ENCODE assay signal across 8 mouse cellular contexts in genomic region chr5:36575227-36575626, GRCm38 (mm10). TPM values are rescaled to one million over a fixed set of nuclear protein-coding genes. Genes with fewer than 3 reads are reported as not detected.
DNase-seq lines count a peak whose midpoint lies in the region; ATAC-seq and TF ChIP-seq lines count a peak whose summit lies in the region.

No protein-coding gene starts in this region.

- H3K27ac ChIP-seq in embryonic facial prominence, embryonic 15.5 days (replicated peaks): peak overlapping the region; percentile 68; the same call in 1 of the 2 replicates
- H3K27ac ChIP-seq in embryonic facial prominence, embryonic 10.5 days (replicated peaks): no peak overlapping the region
- H3K27ac ChIP-seq in heart, postnatal 0 days (ENCODE audit: low read depth): peak overlapping the region; percentile 76
- H3K27ac ChIP-seq in liver, embryonic 16.5 days (ENCODE audit: low read length): peak overlapping the region; percentile 1; the same call in 1 of the 2 replicates
- H3K27ac ChIP-seq in hindbrain, embryonic 10.5 days: no peak overlapping the region

- H3K4me2 ChIP-seq in embryonic facial prominence, embryonic 15.5 days (replicated peaks): no peak overlapping the region
- H3K4me2 ChIP-seq in heart, postnatal 0 days (ENCODE audit: low read depth, low read length): no peak overlapping the region
- no peak overlapping the region for H3K4me2 ChIP-seq in liver, embryonic 16.5 days (ENCODE audit: low read depth, low read length)

- no peak for ATAC-seq in embryonic facial prominence, embryonic 15.5 days (ENCODE audit: insufficient number of reproducible peaks, low FRiP score, low TSS enrichment, low read depth)
- peak; percentile 37 for ATAC-seq in heart, postnatal 0 days (ENCODE audit: insufficient read depth, low read depth)
- no peak for ATAC-seq in liver, embryonic 16.5 days (ENCODE audit: low read depth)

- H3K9ac ChIP-seq in embryonic facial prominence, embryonic 15.5 days: no peak overlapping the region
- no peak overlapping the region for H3K9ac ChIP-seq in heart, postnatal 0 days (replicated peaks; ENCODE audit: low read depth, low read length)
- no peak overlapping the region for H3K9ac ChIP-seq in liver, embryonic 16.5 days (ENCODE audit: low read depth, low read length)

- TF ChIP-seq CTCF in heart, postnatal 0 days (IDR thresholded peaks at IDR 0.05; ENCODE audit: low read depth): no peak

- H3K9me3 ChIP-seq in embryonic facial prominence, embryonic 15.5 days (replicated peaks): no peaks in the 10 kb centered on the region
- H3K9me3 ChIP-seq in embryonic facial prominence, embryonic 10.5 days: no peaks in the 10 kb centered on the region
- no peaks in the 10 kb centered on the region for H3K9me3 ChIP-seq in heart, postnatal 0 days (replicated peaks; ENCODE audit: control insufficient read depth, low read length)
- H3K9me3 ChIP-seq in liver, embryonic 16.5 days (replicated peaks; ENCODE audit: control insufficient read depth, low read length): no peaks in the 10 kb centered on the region
- no peaks in the 10 kb centered on the region for H3K9me3 ChIP-seq in hindbrain, embryonic 10.5 days

- H3K36me3 ChIP-seq in embryonic facial prominence, embryonic 15.5 days: peaks cover 11% of the 10 kb centered on the region
- peaks cover 16% of the 10 kb centered on the region for H3K36me3 ChIP-seq in embryonic facial prominence, embryonic 10.5 days (replicated peaks)
- H3K36me3 ChIP-seq in heart, postnatal 0 days (replicated peaks; ENCODE audit: control insufficient read depth, insufficient read depth, low read length): peaks cover 14% of the 10 kb centered on the region
- peaks cover 3% of the 10 kb centered on the region; the same call in 1 of the 2 replicates for H3K36me3 ChIP-seq in liver, embryonic 16.5 days (ENCODE audit: control insufficient read depth, insufficient read depth)
- peaks cover 14% of the 10 kb centered on the region for H3K36me3 ChIP-seq in hindbrain, embryonic 10.5 days

- DNase-seq in embryonic facial prominence, embryonic 10.5 days (ENCODE audit: low spot score): no peak
- DNase-seq in R1 (ENCODE audit: low read depth, low spot score): peak; percentile 24
- peak; percentile 51 for DNase-seq in heart, postnatal 0 days (ENCODE audit: low spot score)
- no peak for DNase-seq in hindbrain, embryonic 10.5 days (ENCODE audit: low spot score)
- no peak for DNase-seq in layer of hippocampus, adult 8-10 months (ENCODE audit: low spot score in 2 of 2)
- no peak for DNase-seq in left cerebral cortex, adult 18-20 months (ENCODE audit: low spot score in 2 of 2)

- H3K4me3 ChIP-seq in embryonic facial prominence, embryonic 15.5 days (replicated peaks): no peak overlapping the region
- H3K4me3 ChIP-seq in embryonic facial prominence, embryonic 10.5 days: no peak overlapping the region
- H3K4me3 ChIP-seq in heart, postnatal 0 days (ENCODE audit: low read depth, low read length): no peak overlapping the region
- H3K4me3 ChIP-seq in liver, embryonic 16.5 days (ENCODE audit: low read depth, low read length): no peak overlapping the region
- H3K4me3 ChIP-seq in hindbrain, embryonic 10.5 days: no peak overlapping the region

- peaks cover 19% of the 10 kb centered on the region for H3K4me1 ChIP-seq in embryonic facial prominence, embryonic 15.5 days
- H3K4me1 ChIP-seq in embryonic facial prominence, embryonic 10.5 days: peaks cover 31% of the 10 kb centered on the region
- H3K4me1 ChIP-seq in heart, postnatal 0 days (ENCODE audit: control insufficient read depth, insufficient read depth): peaks cover 29% of the 10 kb centered on the region
- H3K4me1 ChIP-seq in liver, embryonic 16.5 days (ENCODE audit: control insufficient read depth, low read depth, low read length): peaks cover 37% of the 10 kb centered on the region
- peaks cover 29% of the 10 kb centered on the region for H3K4me1 ChIP-seq in hindbrain, embryonic 10.5 days (replicated peaks)

- no peak for TF ChIP-seq EP300 in heart, postnatal 0 days (IDR thresholded peaks at IDR 0.05; ENCODE audit: low read depth)

- WGBS in embryonic facial prominence, embryonic 15.5 days: 80% methylated on average over 3 of the region's 3 CpGs
- 83% methylated on average over 3 of the region's 3 CpGs for WGBS in embryonic facial prominence, embryonic 10.5 days
- 40% methylated on average over 3 of the region's 3 CpGs for WGBS in heart, postnatal 0 days
- 80% methylated on average over 3 of the region's 3 CpGs for WGBS in liver, embryonic 16.5 days (ENCODE audit: insufficient replicate concordance)
- WGBS in hindbrain, embryonic 10.5 days: 85% methylated on average over 3 of the region's 3 CpGs

- H3K27me3 ChIP-seq in embryonic facial prominence, embryonic 15.5 days: no peaks in the 10 kb centered on the region
- H3K27me3 ChIP-seq in embryonic facial prominence, embryonic 10.5 days (replicated peaks; ENCODE audit: low read depth, poor library complexity, severe bottlenecking): no peaks in the 10 kb centered on the region; the same call in 1 of the 2 replicates
- no peaks in the 10 kb centered on the region for H3K27me3 ChIP-seq in heart, postnatal 0 days (ENCODE audit: control insufficient read depth, insufficient read depth, low read length)
- H3K27me3 ChIP-seq in liver, embryonic 16.5 days (ENCODE audit: control insufficient read depth, insufficient read depth, low read depth, low read length): no peaks in the 10 kb centered on the region
- H3K27me3 ChIP-seq in hindbrain, embryonic 10.5 days (ENCODE audit: insufficient read depth, poor library complexity, severe bottlenecking): no peaks in the 10 kb centered on the region

RNA-seq across cellular contexts. Expression of gene Tbc1d14, which starts 17.8 kb away (rescaled TPM):
- polyA plus RNA-seq in embryonic facial prominence, embryonic 15.5 days (2015; fragmentation: Nextera tagmentation; extraction: Ambion mirVana): 40.3 and 41.3 TPM in 2 replicates
- 39.9 and 40.4 TPM in 2 replicates for polyA plus RNA-seq in embryonic facial prominence, embryonic 10.5 days (2016; fragmentation: Nextera tagmentation; extraction: Ambion mirVana)
- 3.9 and 10.2 TPM in 2 replicates for total RNA-seq in heart, postnatal 0 days (2014; rRNA removed; ENCODE audit: low replicate concordance)
- polyA plus RNA-seq in heart, postnatal 0 days (2015; fragmentation: Nextera tagmentation; extraction: Ambion mirVana): 7.7 and 8.3 TPM in 2 replicates
- 8.1 and 9.3 TPM in 2 replicates for polyA plus RNA-seq in liver, embryonic 16.5 days (2015; fragmentation: Nextera tagmentation; extraction: Ambion mirVana)
- polyA plus RNA-seq in hindbrain, embryonic 10.5 days (2016; fragmentation: Nextera tagmentation; extraction: Ambion mirVana): 37.1 and 44.4 TPM in 2 replicates
- 10 to 100 TPM; 74.3 to 92.7 (median 82.9) TPM for total RNA-seq in layer of hippocampus, adult 8-10 months (2022)
- 10 to 100 TPM; 71.6 to 73.0 TPM for total RNA-seq in left cerebral cortex, adult 18-20 months (2021)

Comparison
In these comparisons a context has a peak if more than half of its experiments do, and no peak if none do; other contexts are left out.
1. H3K27ac ChIP-seq: peak in embryonic facial prominence, embryonic 15.5 days (single experiment), heart, postnatal 0 days (single experiment) and liver, embryonic 16.5 days (single experiment); none in embryonic facial prominence, embryonic 10.5 days (single experiment) and hindbrain, embryonic 10.5 days (single experiment).
2. DNase-seq: peak in R1 (single experiment) and heart, postnatal 0 days (single experiment); none in embryonic facial prominence, embryonic 10.5 days (single experiment), hindbrain, embryonic 10.5 days (single experiment), layer of hippocampus, adult 8-10 months (0 of 2) and left cerebral cortex, adult 18-20 months (0 of 2).